Mouse (Mus musculus): ENCODE data around the gene Dgcr2. TPM values are rescaled to one million over a fixed set of nuclear protein-coding genes. Genes with fewer than 3 reads are reported as not detected.

The Dgcr2 gene
- polyA plus RNA-seq, 1 experiment = 144 TPM

DNA sequence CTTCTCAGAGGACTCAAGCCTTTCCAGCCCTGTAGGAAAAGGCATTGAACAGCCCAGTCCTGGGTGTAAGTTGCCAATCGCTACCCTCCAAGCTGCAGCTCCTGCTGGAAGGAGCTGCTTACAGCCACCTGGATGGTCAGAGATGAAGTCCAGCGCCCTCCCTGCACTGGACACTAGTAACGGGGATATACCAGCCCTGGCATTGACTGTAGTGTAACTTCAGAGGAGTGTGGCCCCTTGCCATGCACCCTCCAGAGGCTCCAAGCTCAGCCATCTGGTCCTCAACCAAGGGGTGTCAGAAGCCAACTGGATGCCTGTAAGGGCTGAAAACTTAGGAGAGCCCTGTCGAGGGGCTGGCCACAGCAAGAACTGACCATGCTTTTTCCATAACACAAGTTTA lies 58.4 kb downstream of the Dgcr2 start:
- Histone ChIP-seq H3K4me1 (ENCODE audit: control insufficient read depth, insufficient read depth, low read length) (no peaks in the 10 kb centered on the region), H3K4me3 (replicated peaks; ENCODE audit: extremely low read depth, low read depth, low read length) (no peak overlapping the region)
- 84% methylated on average over 4 of the region's 4 CpGs for WGBS
- TF ChIP-seq CTCF (IDR thresholded peaks at IDR 0.05; ENCODE audit: insufficient read depth, low read length) = no peak
- no peak for TF ChIP-seq POLR2A (IDR thresholded peaks at IDR 0.05; ENCODE audit: borderline replicate concordance, extremely low read depth, low read depth, low read length)
- DNase-seq = no peak

DNA sequence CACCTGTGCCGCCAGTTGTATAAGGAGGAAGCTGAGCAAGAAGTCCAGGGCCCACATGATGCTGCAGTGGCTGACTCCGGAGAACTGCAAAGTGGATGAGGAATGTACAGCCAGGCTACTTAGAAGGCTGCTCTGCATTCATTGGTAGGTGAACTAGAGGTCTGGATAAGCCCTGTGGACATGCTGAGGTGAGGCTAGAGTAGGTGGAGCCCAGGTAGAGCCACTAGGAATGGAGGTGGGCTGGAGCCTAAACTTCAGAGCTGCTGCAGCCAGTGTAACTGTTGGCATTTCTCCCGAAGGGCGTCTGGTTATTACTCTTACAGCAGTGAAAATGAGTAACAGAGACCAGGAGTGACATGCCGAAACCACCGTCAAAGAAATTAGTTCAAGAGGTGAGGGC lies 60.3 kb downstream of the Dgcr2 start, which contains the start of gene Car15:
Gene Car15 (minus strand): TSS at position 314 of the 400 bp plus-strand sequence.
- WGBS = 78% methylated on average over 6 of the region's 6 CpGs
- no peak for DNase-seq
- Histone ChIP-seq H3K4me1 (ENCODE audit: control insufficient read depth, insufficient read depth, low read length) (no peaks in the 10 kb centered on the region), H3K4me3 (replicated peaks; ENCODE audit: extremely low read depth, low read depth, low read length) (no peak within 1 kb of the TSS)
- TF ChIP-seq CTCF (IDR thresholded peaks at IDR 0.05; ENCODE audit: insufficient read depth, low read length) = no peak
- TF ChIP-seq POLR2A (IDR thresholded peaks at IDR 0.05; ENCODE audit: borderline replicate concordance, extremely low read depth, low read depth, low read length) = no peak

DNA sequence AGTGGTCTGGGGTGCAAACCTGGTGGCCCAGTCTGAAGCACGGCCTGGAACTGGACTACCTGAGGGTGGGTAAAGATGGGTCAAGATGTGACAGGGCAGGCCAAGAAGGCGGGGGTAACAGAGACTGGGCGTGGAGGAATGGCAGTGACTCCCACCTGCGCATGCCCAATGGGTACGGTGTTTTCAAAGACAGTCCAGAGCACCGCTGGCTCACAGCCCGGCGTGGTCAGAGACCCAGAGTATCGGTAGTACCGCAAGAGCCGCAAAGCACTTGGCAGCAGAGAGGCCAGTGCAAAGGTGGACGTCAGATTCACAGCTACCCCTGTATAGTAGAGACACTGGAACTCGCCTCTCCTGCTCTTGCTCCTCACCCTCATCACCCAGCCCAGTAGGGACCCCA lies 62.9 kb downstream of the Dgcr2 start:
- no peak overlapping the region for H3K4me3 ChIP-seq (replicated peaks; ENCODE audit: extremely low read depth, low read depth, low read length)

DNA sequence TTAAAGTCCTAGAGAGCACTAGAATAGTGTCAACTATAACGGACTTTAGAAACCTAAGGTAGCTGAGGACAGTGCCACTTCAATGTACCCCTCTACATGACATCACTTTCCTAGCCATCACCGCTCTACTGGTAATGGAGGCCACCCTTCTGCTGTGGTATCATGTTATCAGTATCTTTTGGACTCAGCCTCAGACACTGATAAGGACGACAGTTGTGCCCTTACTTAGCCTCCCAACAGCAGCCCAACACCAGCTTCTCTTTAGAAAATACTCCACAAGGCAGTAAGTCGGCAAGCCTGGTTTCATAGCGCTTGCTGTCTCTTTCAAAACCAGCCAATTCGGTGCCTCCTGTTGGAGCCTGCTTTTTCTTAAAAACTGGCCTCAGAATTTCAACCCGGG lies 63.8 kb downstream of the Dgcr2 start:
- TF ChIP-seq POLR2A (IDR thresholded peaks at IDR 0.05; ENCODE audit: borderline replicate concordance, extremely low read depth, low read depth, low read length) = no peak
- TF ChIP-seq CTCF (IDR thresholded peaks at IDR 0.05; ENCODE audit: insufficient read depth, low read length) = no peak

More for the DNA sequence above, 62.9 kb downstream of the Dgcr2 start:
- DNase-seq = no peak
- H3K4me1 ChIP-seq (ENCODE audit: control insufficient read depth, insufficient read depth, low read length) = no peaks in the 10 kb centered on the region
- WGBS = 56% methylated on average over 13 of the region's 13 CpGs
- TF ChIP-seq CTCF (IDR thresholded peaks at IDR 0.05; ENCODE audit: insufficient read depth, low read length) (no peak), POLR2A (IDR thresholded peaks at IDR 0.05; ENCODE audit: borderline replicate concordance, extremely low read depth, low read depth, low read length) (no peak)

DNA sequence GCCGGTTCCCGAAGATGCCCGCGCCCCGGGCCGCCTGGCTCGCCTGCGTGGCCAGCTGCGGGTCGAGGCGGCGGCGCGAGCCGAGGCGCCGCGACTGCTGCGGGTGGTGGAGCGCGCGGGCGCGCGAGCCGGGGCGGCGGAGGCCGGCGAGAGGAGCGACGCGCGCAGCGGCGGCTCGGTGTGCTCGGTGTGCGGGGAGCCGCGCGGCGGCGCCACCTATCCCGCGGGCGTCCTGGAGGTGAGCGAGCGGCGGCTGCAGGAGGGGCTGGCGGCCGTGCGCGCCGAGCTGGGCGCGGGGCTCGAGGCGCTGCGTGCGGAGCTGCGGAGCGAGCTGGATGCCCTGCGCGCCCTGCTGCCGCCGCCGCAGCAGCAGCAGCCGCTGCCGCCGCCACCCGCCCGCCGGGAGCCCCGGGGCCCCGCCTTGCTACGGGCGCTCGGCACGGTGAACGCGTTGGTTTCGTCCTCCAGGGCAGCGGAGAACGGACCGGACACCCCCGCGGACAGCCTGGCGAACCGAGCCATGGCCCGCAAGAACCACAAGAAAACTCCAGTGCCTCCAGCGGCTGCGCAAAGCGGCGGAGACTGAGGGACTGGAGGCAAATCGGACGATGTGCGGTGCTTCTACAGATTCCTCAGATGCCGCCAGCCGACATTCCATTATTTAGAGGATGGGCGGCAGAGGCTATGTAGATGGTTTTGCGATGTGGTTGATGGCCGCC lies 64.5 kb downstream of the Dgcr2 start:
- DNase-seq = no peak
- Histone ChIP-seq H3K4me1 (ENCODE audit: control insufficient read depth, insufficient read depth, low read length) (no peaks in the 10 kb centered on the region), H3K4me3 (replicated peaks; ENCODE audit: extremely low read depth, low read depth, low read length) (no peak overlapping the region)
- WGBS = under 1% methylated on average over 101 of the region's 103 CpGs
- no peak for TF ChIP-seq POLR2A (IDR thresholded peaks at IDR 0.05; ENCODE audit: borderline replicate concordance, extremely low read depth, low read depth, low read length)
- TF ChIP-seq CTCF (IDR thresholded peaks at IDR 0.05; ENCODE audit: insufficient read depth, low read length) = no peak

More for the DNA sequence above, 63.8 kb downstream of the Dgcr2 start:
- no peak overlapping the region for H3K4me3 ChIP-seq (replicated peaks; ENCODE audit: extremely low read depth, low read depth, low read length)
- no peaks in the 10 kb centered on the region for H3K4me1 ChIP-seq (ENCODE audit: control insufficient read depth, insufficient read depth, low read length)
- DNase-seq = no peak
- WGBS = 43% methylated on average over 7 of the region's 7 CpGs

DNA sequence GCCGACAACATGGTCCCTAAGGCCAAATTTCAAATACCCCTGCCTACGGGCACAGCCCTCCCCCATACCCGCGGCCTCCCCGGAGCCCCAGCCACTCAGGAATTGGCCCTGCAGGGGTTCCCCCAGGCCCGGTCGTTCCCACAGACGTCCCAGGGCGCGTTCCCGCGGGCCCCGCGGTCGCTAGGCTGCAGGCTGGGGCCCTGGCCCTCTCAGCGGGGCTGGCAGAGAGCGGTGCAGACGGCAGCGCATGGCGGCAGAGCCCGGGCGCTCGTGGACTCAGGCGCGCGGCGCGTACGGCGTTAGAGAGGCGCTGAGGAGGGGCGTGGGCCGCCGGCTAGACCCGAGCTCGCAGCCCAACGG lies 65.1 kb downstream of the Dgcr2 start:
- no peak for DNase-seq
- H3K4me1 ChIP-seq (ENCODE audit: control insufficient read depth, insufficient read depth, low read length) = no peaks in the 10 kb centered on the region
- TF ChIP-seq CTCF (IDR thresholded peaks at IDR 0.05; ENCODE audit: insufficient read depth, low read length) = no peak
- TF ChIP-seq POLR2A (IDR thresholded peaks at IDR 0.05; ENCODE audit: borderline replicate concordance, extremely low read depth, low read depth, low read length) = no peak
- no peak overlapping the region for H3K4me3 ChIP-seq (replicated peaks; ENCODE audit: extremely low read depth, low read depth, low read length)
- 2% methylated on average over 37 of the region's 37 CpGs for WGBS

DNA sequence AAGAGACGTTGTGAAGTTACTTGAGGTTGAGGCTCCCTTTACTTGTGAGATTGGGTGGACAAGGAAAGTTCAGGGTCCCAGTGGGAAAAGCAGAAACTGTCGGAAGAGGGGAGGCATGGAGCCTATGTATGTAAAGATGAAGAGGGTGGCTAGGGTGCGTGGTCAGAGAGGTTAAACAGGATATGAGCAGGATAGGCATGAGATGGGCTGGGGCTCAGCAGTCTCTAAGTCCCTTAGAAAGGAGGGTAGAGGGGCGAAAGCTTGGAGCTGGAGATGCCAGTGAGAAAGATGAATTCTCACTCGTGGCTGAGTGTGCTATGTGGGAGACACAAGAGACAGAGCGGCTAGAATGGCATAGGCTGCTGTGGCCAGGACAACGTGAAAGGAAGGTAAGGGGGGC lies 65.5 kb downstream of the Dgcr2 start, which contains the start of gene B830017H08Rik:
Gene B830017H08Rik (plus strand): TSS at position 301 of the 400 bp plus-strand sequence.
- DNase-seq = no peak
- WGBS = 31% methylated on average over 7 of the region's 7 CpGs
- TF ChIP-seq CTCF (IDR thresholded peaks at IDR 0.05; ENCODE audit: insufficient read depth, low read length) (no peak), POLR2A (IDR thresholded peaks at IDR 0.05; ENCODE audit: borderline replicate concordance, extremely low read depth, low read depth, low read length) (no peak)
- Histone ChIP-seq H3K4me3 (replicated peaks; ENCODE audit: extremely low read depth, low read depth, low read length) (no peak within 1 kb of the TSS), H3K4me1 (ENCODE audit: control insufficient read depth, insufficient read depth, low read length) (no peaks in the 10 kb centered on the region)

DNA sequence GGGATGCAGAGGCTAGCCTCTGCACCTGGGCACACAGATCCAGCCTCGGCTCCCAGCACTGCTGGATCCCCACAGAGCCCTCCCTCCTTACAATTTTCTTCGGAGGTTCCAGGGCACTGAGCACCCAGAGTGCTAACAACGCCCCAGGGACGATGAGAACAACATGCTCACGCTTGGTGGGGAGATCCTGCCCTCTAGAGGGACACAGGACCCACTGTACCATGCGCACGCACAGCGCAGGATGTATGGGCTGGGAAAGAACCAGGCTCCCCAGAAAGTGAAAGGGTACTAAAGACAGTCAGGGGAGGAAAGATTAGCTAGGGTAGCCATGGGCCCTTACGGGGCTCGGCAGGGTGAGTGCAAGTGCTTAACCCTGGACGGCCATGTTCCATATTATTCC lies 66.6 kb downstream of the Dgcr2 start:
- H3K4me3 ChIP-seq (replicated peaks; ENCODE audit: extremely low read depth, low read depth, low read length) = no peak overlapping the region
- WGBS = 20% methylated on average over 11 of the region's 11 CpGs
- TF ChIP-seq POLR2A (IDR thresholded peaks at IDR 0.05; ENCODE audit: borderline replicate concordance, extremely low read depth, low read depth, low read length) (no peak), CTCF (IDR thresholded peaks at IDR 0.05; ENCODE audit: insufficient read depth, low read length) (no peak)
- no peak for DNase-seq
- no peaks in the 10 kb centered on the region for H3K4me1 ChIP-seq (ENCODE audit: control insufficient read depth, insufficient read depth, low read length)

DNA sequence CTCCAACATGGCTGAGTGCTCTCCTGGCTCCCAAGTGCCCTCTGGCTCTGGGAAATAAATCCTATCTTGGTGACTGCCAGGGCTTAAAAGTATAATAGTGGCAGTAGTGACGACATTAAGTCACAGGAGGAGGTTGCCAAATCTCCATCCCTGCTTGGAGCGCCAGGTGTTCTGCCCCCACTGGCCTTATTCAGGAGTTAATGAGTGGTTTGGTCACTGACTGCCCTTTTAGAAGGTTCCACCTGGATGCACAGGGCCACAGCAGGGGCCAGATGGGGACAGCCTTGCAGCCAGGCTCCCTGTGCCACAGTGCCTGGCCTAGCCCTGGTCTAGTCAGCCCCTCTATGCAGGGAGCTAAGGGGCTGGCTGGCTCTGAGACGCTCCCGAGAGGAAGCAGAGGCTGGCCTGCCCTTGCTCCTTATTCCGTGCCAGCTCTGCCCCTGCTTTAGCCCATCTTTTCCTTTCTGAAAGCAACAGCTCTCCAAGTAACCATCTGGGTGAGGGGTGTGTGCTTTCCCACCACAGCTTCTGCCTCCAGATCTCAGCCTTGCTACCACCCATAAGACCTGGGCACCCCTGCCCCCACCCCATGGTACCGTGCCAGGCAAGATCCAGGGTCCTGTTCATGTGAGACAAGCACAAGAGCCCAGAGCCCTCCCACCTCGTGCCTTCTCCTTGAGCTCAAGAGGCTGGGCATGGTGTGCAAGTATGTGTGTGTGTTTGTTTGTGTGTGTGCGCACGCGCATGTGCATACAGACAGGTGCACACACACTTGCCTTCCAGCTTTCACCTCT lies 67.8 kb downstream of the Dgcr2 start:
- H3K4me3 ChIP-seq (replicated peaks; ENCODE audit: extremely low read depth, low read depth, low read length) = no peak overlapping the region
- no peak for TF ChIP-seq CTCF (IDR thresholded peaks at IDR 0.05; ENCODE audit: insufficient read depth, low read length)
- TF ChIP-seq POLR2A (IDR thresholded peaks at IDR 0.05; ENCODE audit: borderline replicate concordance, extremely low read depth, low read depth, low read length) = no peak
- no peak for DNase-seq
- WGBS = 69% methylated on average over 10 of the region's 10 CpGs
- no peaks in the 10 kb centered on the region for H3K4me1 ChIP-seq (ENCODE audit: control insufficient read depth, insufficient read depth, low read length)
